Comparison of ENCODE assay signal across 8 mouse cellular contexts in genomic region chr11:82780983-82781903, GRCm38 (mm10). TPM values are rescaled to one million over a fixed set of nuclear protein-coding genes. Genes with fewer than 3 reads are reported as not detected.
DNase-seq lines count a peak whose midpoint lies in the region; ATAC-seq lines count a peak whose summit lies in the region.

TSS of gene Lig3 (plus strand) at chr11:82781108.

- peak; percentile 97 for ATAC-seq in hindbrain, embryonic 15.5 days (ENCODE audit: low FRiP score, low read depth)

- peak within 1 kb of the TSS; percentile 82 for H3K4me2 ChIP-seq in hindbrain, embryonic 15.5 days

- peak within 1 kb of the TSS; percentile 88 for H3K9ac ChIP-seq in hindbrain, embryonic 15.5 days

- H3K4me3 ChIP-seq in hindbrain, embryonic 15.5 days: peak within 1 kb of the TSS; percentile 62

- no peaks in the 10 kb centered on the region for H3K27me3 ChIP-seq in hindbrain, embryonic 15.5 days

- no peaks in the 10 kb centered on the region for H3K9me3 ChIP-seq in hindbrain, embryonic 15.5 days

- peaks cover 19% of the 10 kb centered on the region for H3K4me1 ChIP-seq in hindbrain, embryonic 15.5 days (replicated peaks)

- peak; percentile 94 for DNase-seq in T-cell, adult 2 months (ENCODE audit: low spot score)
- peak; percentile 95 to 96 for DNase-seq in cerebellum, postnatal 36 days
- peak; percentile 91 to 95 for DNase-seq in frontal cortex, postnatal 36 days (ENCODE audit: low spot score in 2 of 2)
- DNase-seq in left cerebral cortex, adult 11 months (ENCODE audit: low spot score): peak; percentile 89
- DNase-seq in lung, postnatal 4 days: peak; percentile 95 to 96
- peak; percentile 87 for DNase-seq in retina, postnatal 7 days (ENCODE audit: low read depth, low spot score)
- peak; percentile 87 for DNase-seq in urinary bladder, adult 2 months (ENCODE audit: low spot score)

- peak within 1 kb of the TSS; percentile 99 for H3K27ac ChIP-seq in hindbrain, embryonic 15.5 days (replicated peaks)

- under 1% methylated on average over 66 of the region's 90 CpGs for WGBS in hindbrain, embryonic 15.5 days

- peaks cover 24% of the 10 kb centered on the region for H3K36me3 ChIP-seq in hindbrain, embryonic 15.5 days

RNA-seq across cellular contexts. Expression of gene Lig3, which starts in this region (rescaled TPM):
- 22.5 and 22.6 TPM in 2 replicates for polyA plus RNA-seq in hindbrain, embryonic 15.5 days (2015; fragmentation: Nextera tagmentation; extraction: Ambion mirVana)
- 16.6 and 17.6 TPM in 2 replicates for polyA plus RNA-seq in urinary bladder, adult 2 months (2012; rRNA removed)

Comparison
In these comparisons a context has a peak if more than half of its experiments do, and no peak if none do; other contexts are left out.
1. Peak in every context shown above with its lines: DNase-seq, ATAC-seq, H3K4me3 ChIP-seq and H3K27ac ChIP-seq.